Mouse (Mus musculus): ENCODE measurements around the gene Chst14. TPM values are rescaled to one million over a fixed set of nuclear protein-coding genes. Genes with fewer than 3 reads are reported as not detected.

Chst14 gene
- polyA plus RNA-seq, 1 experiment from 2014 or later: 28.6 TPM

DNA sequence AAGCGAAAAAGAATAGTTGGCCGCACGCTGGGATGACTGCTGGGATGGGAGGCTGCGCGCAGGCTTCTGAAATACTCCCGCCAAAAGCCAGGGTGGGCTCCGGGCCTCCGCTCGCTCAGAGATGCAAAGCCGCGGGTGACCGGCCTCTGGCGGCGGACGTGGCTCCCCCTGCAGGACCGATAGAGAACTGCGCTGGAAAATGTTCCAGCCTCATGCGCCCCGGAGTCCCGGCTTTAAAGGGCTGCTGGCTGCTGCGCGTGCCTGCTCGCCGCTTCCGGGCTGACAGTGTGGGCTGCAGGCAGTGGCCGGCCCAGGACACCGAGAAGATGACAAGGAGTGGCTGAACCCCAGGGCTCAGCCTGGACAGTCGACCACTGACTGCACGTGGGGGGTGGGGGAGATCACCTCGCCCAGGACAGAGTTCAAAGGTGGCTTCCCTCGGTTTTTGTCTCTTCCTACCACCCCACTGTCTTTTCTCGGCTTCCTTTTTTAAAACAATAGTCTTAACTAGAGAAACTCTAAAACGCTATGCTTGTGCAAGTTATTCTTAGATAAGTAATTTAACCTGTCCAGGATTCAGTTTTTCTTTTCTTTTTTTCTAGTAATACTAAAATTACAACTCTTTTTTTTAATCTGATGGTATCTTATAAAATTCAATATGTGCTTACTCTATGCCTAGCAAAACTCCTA is 46.5 kb downstream of the Chst14 start:
- H3K9me3 ChIP-seq (ENCODE audit: control insufficient read depth, low read length): no peaks in the 10 kb centered on the region

DNA sequence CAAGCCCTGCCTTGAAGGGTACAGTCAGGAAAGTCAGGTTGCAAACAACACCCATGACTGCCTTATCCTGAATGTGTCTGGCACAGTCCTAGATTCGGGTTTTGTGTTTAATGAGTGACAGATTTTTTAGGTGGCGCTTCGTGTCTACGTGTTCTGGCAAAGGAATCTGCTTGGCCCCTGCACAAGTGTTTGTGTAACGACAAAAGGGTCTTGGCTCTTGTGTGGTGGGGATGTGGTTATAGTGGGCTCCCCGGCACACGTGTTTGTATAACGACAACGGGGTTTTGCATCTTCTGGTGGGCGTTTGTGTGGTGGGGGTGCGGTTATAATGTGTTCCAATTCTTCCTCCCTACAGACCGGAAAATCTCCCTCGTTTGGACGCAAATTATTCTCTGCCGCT is 49.6 kb downstream of the Chst14 start:
- H3K36me3 ChIP-seq (ENCODE audit: control insufficient read depth, insufficient read depth, low read length): no peaks in the 10 kb centered on the region

More for the DNA sequence above, 46.5 kb downstream of the Chst14 start:
- Histone ChIP-seq H3K4me1 (replicated peaks; ENCODE audit: control insufficient read depth, insufficient read depth, low read length) (peaks cover 6% of the 10 kb centered on the region), H3K4me2 (ENCODE audit: low read depth, low read length) (peak overlapping the region; percentile 74), H3K4me3 (ENCODE audit: low read length) (peak overlapping the region; percentile 42), H3K36me3 (ENCODE audit: control insufficient read depth, insufficient read depth, low read length) (no peaks in the 10 kb centered on the region), H3K9ac (ENCODE audit: low read length) (peak overlapping the region; percentile 69), H3K27me3 (ENCODE audit: control insufficient read depth, insufficient read depth, low read depth, low read length) (peaks cover 10% of the 10 kb centered on the region), H3K27ac (ENCODE audit: low read length) (no peak overlapping the region)
- WGBS: 1% methylated on average over 33 of the region's 33 CpGs
- peak; percentile 80 for ATAC-seq (ENCODE audit: low read depth)

DNA sequence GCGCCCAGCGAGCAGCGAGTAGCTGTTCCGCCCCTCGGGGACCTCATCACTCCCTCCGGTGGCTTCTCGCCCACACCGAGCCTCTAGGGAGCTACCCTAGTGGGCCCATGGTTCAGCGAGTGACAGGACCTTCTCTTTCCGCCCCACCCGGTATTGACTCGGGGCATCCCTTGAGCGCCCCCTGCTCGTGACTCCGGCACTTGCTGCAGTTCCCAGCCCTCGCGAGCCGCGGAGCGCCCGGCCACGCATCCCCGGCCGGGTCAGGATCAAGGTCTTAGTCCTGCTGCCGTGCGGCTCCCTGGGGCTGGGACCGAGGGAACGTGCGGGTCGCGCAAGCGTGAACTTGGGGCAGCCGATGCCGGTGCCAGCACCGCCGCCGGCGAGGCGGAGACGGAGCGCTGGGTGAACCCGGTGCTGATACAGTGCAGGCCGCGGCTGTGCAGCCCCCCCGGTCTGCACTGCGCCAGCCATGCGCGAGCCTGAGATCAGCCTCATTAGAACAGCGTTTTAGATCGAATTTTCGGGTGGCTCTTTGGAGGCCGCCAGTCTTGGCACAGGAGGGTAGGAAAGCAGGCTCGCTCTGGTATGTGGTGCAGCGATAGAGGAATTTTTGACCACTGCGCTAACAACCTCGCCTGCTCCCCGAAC is 50.1 kb downstream of the Chst14 start:
- Histone ChIP-seq H3K27ac (ENCODE audit: low read length) (no peak overlapping the region), H3K4me1 (replicated peaks; ENCODE audit: control insufficient read depth, insufficient read depth, low read length) (peaks cover 6% of the 10 kb centered on the region), H3K27me3 (ENCODE audit: control insufficient read depth, insufficient read depth, low read depth, low read length) (peaks cover 10% of the 10 kb centered on the region), H3K9ac (ENCODE audit: low read length) (peak overlapping the region; percentile 71), H3K36me3 (ENCODE audit: control insufficient read depth, insufficient read depth, low read length) (no peaks in the 10 kb centered on the region), H3K4me3 (ENCODE audit: low read length) (peak overlapping the region; percentile 65), H3K9me3 (ENCODE audit: control insufficient read depth, low read length) (no peaks in the 10 kb centered on the region), H3K4me2 (ENCODE audit: low read depth, low read length) (peak overlapping the region; percentile 95)
- 1% methylated on average over 57 of the region's 57 CpGs for WGBS
- peak; percentile 84 for ATAC-seq (ENCODE audit: low read depth)

More for the DNA sequence above, 49.6 kb downstream of the Chst14 start:
- Histone ChIP-seq H3K4me3 (ENCODE audit: low read length) (peak overlapping the region; percentile 65), H3K27me3 (ENCODE audit: control insufficient read depth, insufficient read depth, low read depth, low read length) (peaks cover 10% of the 10 kb centered on the region), H3K9ac (ENCODE audit: low read length) (peak overlapping the region; percentile 71), H3K4me1 (replicated peaks; ENCODE audit: control insufficient read depth, insufficient read depth, low read length) (peaks cover 6% of the 10 kb centered on the region), H3K4me2 (ENCODE audit: low read depth, low read length) (peak overlapping the region; percentile 95), H3K27ac (ENCODE audit: low read length) (no peak overlapping the region), H3K9me3 (ENCODE audit: control insufficient read depth, low read length) (no peaks in the 10 kb centered on the region)
- ATAC-seq (ENCODE audit: low read depth): peak; percentile 14
- WGBS: 1% methylated on average over 15 of the region's 15 CpGs

DNA sequence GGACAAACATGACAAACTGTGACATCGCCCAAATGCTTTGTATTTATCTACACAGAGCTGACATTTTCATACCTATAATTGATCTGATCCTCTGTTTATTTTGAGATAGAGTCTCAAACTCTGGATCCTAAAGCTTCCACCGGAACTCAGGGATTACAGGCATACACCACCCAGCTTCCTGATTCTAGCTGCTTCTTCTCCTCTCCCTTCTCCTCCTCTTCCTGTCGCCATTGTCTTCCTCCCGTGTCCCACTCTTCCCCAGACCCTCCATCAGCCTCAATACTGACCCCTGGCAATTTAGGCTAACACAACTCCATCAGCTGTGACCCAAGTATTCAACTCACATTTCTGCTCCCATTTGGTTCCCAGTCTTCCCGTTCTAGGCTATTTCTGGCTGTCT is 50.6 kb downstream of the Chst14 start:
- no peak for ATAC-seq (ENCODE audit: low read depth)
- 17% methylated on average over 5 of the region's 5 CpGs for WGBS
- H3K4me1 ChIP-seq (replicated peaks; ENCODE audit: control insufficient read depth, insufficient read depth, low read length): peaks cover 6% of the 10 kb centered on the region
- H3K9me3 ChIP-seq (ENCODE audit: control insufficient read depth, low read length): no peaks in the 10 kb centered on the region
- peak overlapping the region; percentile 71 for H3K9ac ChIP-seq (ENCODE audit: low read length)
- no peaks in the 10 kb centered on the region for H3K36me3 ChIP-seq (ENCODE audit: control insufficient read depth, insufficient read depth, low read length)
- peaks cover 10% of the 10 kb centered on the region; the same call in 1 of the 2 replicates for H3K27me3 ChIP-seq (ENCODE audit: control insufficient read depth, insufficient read depth, low read depth, low read length)
- H3K4me3 ChIP-seq (ENCODE audit: low read length): peak overlapping the region; percentile 65
- peak overlapping the region; percentile 95 for H3K4me2 ChIP-seq (ENCODE audit: low read depth, low read length)
- no peak overlapping the region for H3K27ac ChIP-seq (ENCODE audit: low read length)

DNA sequence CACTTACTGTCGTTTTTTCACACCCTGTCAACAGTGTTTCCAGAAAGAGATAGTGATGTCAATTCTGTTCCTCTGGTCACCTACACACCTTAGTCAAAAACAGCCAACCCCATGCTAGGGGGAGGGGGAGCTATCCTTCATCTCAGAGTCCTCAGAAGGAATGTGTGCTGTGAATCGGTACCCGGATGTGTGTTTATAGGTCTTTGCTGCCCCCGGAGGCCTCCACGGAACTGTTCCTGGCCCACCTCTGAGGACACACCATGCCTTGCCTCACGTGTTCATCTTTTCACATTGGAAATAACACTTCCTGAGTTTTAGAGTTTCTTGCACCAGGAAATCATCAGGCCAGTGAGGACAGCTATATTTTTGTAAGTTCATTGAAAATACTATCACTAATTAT is 51.8 kb downstream of the Chst14 start:
- peaks cover 2% of the 10 kb centered on the region; the same call in 1 of the 2 replicates for H3K9me3 ChIP-seq (ENCODE audit: control insufficient read depth, low read length)
- WGBS: 21% methylated on average over 6 of the region's 6 CpGs
- H3K36me3 ChIP-seq (ENCODE audit: control insufficient read depth, insufficient read depth, low read length): no peaks in the 10 kb centered on the region
- no peak for ATAC-seq (ENCODE audit: low read depth)
- H3K4me1 ChIP-seq (replicated peaks; ENCODE audit: control insufficient read depth, insufficient read depth, low read length): peaks cover 6% of the 10 kb centered on the region
- H3K4me2 ChIP-seq (ENCODE audit: low read depth, low read length): no peak overlapping the region
- peaks cover 10% of the 10 kb centered on the region; the same call in 1 of the 2 replicates for H3K27me3 ChIP-seq (ENCODE audit: control insufficient read depth, insufficient read depth, low read depth, low read length)
- H3K4me3 ChIP-seq (ENCODE audit: low read length): no peak overlapping the region
- H3K9ac ChIP-seq (ENCODE audit: low read length): no peak overlapping the region
- H3K27ac ChIP-seq (ENCODE audit: low read length): no peak overlapping the region

Other genes starting within 250 kb of the Chst14 start
- gene Ankrd63, start 222.5 kb upstream of the Chst14 start, polyA plus RNA-seq (2015; fragmentation: Nextera tagmentation; extraction: Ambion mirVana): 0.06 and 0.11 TPM in 2 replicates
- 1.6 and 1.8 TPM in 2 replicates for gene Plcb2, start 198.1 kb upstream of the Chst14 start, polyA plus RNA-seq (2015; fragmentation: Nextera tagmentation; extraction: Ambion mirVana)
- gene Inafm2, start 180.7 kb upstream of the Chst14 start, polyA plus RNA-seq (2015; fragmentation: Nextera tagmentation; extraction: Ambion mirVana): 18.7 and 20.5 TPM in 2 replicates
- gene Ccdc9b, start 163.8 kb upstream of the Chst14 start, polyA plus RNA-seq (2015; fragmentation: Nextera tagmentation; extraction: Ambion mirVana): 1.3 and 1.4 TPM in 2 replicates
- gene Phgr1, start 153.7 kb upstream of the Chst14 start, polyA plus RNA-seq (2015; fragmentation: Nextera tagmentation; extraction: Ambion mirVana): 0.31 and 0.58 TPM in 2 replicates
- gene Disp2, start 146.8 kb upstream of the Chst14 start, polyA plus RNA-seq (2015; fragmentation: Nextera tagmentation; extraction: Ambion mirVana): 0.65 and 1.0 TPM in 2 replicates
- 126 and 137 TPM in 2 replicates for gene Knstrn, start 112.5 kb upstream of the Chst14 start, polyA plus RNA-seq (2015; fragmentation: Nextera tagmentation; extraction: Ambion mirVana)
- gene Ivd, start 64.5 kb upstream of the Chst14 start, polyA plus RNA-seq (2015; fragmentation: Nextera tagmentation; extraction: Ambion mirVana): 77.9 and 94.5 TPM in 2 replicates
- gene Bahd1, start 26.1 kb upstream of the Chst14 start, polyA plus RNA-seq (2015; fragmentation: Nextera tagmentation; extraction: Ambion mirVana): 2.8 and 3.3 TPM in 2 replicates
- gene Ccdc32, start 102.9 kb downstream of the Chst14 start, polyA plus RNA-seq (2015; fragmentation: Nextera tagmentation; extraction: Ambion mirVana): 23.8 and 25.1 TPM in 2 replicates
- gene Rpusd2, start 108.3 kb downstream of the Chst14 start, polyA plus RNA-seq (2015; fragmentation: Nextera tagmentation; extraction: Ambion mirVana): 3.3 and 3.5 TPM in 2 replicates
- 62.8 and 64.4 TPM in 2 replicates for gene Knl1, start 120.6 kb downstream of the Chst14 start, polyA plus RNA-seq (2015; fragmentation: Nextera tagmentation; extraction: Ambion mirVana)
- 52.6 and 53.0 TPM in 2 replicates for gene Rad51, start 186.3 kb downstream of the Chst14 start, polyA plus RNA-seq (2015; fragmentation: Nextera tagmentation; extraction: Ambion mirVana)
- 39.9 and 41.1 TPM in 2 replicates for gene Rmdn3, start 230.5 kb downstream of the Chst14 start, polyA plus RNA-seq (2015; fragmentation: Nextera tagmentation; extraction: Ambion mirVana)
- 24.3 and 26.1 TPM in 2 replicates for gene Gchfr, start 241.3 kb downstream of the Chst14 start, polyA plus RNA-seq (2015; fragmentation: Nextera tagmentation; extraction: Ambion mirVana)
- 0.40 and 0.41 TPM in 2 replicates for gene Gm14137, start 248.0 kb downstream of the Chst14 start, polyA plus RNA-seq (2015; fragmentation: Nextera tagmentation; extraction: Ambion mirVana)